Mouse (Mus musculus): ENCODE results near the gene Dbt.

Dbt gene

GRCm38 (mm10) chr3:116542070-116542469 lies 29.2 kb downstream of the Dbt start:
- no peak for DNase-seq (ENCODE audit: low spot score in 2 of 2)

DNA sequence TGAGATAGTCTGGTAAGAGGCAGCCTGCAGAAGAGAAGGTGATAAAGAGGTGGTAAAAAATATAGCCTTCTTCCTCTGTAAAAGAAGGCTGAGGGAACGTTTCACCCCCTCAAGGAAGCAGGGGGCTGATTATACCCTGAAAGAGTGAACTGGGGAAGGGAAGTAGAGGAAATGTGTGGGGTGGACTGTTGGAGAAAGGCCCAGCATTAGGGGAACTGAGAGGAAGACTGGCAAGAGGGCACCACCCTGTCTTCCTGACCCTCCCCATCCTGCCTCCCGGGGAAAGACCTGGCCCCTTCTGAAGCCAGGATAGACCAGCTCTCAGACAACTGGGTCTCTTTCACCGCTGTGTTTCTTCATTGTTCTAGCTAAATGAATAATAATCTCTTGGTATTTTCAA lies 29.7 kb downstream of the Dbt start:
- no peak for DNase-seq (ENCODE audit: low spot score in 2 of 2)

DNA sequence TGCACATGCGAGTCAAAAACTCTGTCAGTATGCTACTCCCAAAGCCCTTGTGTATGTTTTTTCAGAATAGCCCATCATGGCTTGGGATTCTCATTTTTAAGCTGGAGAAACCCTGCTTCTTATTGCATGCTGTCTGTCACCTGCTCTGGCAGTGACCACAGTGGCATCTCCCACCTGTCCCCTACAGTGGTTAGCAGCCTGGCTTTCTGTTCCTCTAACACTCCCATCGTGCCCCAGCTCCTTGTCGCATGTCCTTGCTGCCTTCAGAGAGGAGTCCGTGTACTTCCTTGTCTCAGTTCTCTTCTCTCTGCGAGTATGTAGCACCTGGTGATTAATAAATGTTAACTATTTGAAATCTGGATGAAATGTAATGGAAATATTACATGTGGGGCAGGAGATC lies 34.6 kb downstream of the Dbt start:
- no peak for DNase-seq (ENCODE audit: low spot score in 2 of 2)

DNA sequence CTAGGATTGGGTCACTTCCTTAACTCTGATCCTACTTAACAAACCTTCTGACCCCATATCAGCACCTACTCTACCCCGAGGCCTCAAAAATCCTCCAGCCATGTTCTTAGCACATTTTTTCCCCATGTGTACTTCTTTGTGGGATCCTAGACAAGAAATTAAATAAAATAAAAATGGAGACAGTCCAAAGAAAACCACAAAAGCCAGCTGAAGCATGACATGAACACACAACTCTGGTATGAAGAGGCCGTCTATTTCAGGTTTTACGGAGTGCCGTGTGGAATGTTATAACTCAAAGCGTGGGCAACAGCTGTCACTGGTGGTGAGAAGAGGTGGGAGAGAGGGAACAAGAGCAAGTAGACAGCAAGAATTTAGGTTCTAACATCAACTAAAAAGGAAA lies 38.5 kb downstream of the Dbt start:
- DNase-seq (ENCODE audit: low spot score in 2 of 2) = no peak

DNA sequence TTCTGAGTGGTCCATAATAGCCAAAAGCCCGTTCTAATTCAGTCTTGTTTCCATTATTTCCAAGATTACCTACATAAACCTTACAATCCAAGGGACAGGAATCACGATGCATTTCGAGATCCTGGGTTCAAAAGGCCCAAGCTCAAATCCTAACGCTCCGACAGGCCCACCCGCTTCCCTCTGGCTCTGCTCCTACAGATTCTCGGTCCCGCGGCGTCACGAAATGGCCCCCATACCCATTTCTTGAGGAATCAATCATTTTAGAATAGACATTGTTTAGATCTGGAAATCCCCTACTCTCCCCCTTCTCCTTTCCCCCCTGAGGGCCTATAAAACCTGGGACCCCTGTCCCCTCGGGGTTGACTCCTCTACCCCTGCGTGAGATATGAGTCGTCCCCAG lies 48.4 kb downstream of the Dbt start:
- DNase-seq (ENCODE audit: low spot score in 2 of 2) = peak in 1 of 2 experiments; percentile 23

DNA sequence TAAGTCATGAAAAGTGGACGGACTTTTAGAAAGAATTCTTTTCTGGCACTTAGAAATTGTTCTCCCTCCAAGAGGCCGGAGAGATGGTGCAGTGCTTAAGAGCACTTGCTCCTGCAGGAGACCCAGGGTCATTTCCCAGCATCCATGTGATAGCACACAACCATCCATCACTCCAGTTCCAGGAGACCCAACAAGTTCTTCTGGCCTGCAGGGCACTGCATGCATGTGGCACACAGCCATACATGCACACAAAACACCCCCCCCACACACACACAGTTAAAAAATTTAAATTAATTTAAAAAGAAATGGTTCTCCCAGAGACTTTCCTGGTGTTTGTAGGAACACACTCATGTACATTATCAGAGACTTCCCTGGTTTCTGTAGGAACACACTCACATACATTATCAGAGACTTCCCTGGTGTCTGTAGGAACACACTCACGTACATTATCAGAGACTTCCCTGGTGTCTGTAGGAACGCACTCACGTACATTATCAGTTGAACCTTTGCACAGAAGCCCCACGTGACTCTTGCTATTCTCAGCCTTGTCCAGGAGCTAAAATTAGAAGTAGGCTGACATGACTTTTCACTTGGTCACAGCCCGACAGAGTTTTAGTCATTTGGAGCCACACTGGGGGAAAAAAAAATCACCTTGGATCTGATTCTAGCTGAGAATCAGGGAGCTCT lies 49.7 kb downstream of the Dbt start, which contains the start of gene Lrrc39:
Gene Lrrc39, plus strand, starts transcription at position 566 of the 687 bp plus-strand sequence.
- DNase-seq (ENCODE audit: low spot score in 2 of 2) = no peak

- DNase-seq (ENCODE audit: low spot score in 2 of 2) = no peak
Measured at GRCm38 (mm10) chr3:116563095-116563492, 50.2 kb downstream of the Dbt start.

DNA sequence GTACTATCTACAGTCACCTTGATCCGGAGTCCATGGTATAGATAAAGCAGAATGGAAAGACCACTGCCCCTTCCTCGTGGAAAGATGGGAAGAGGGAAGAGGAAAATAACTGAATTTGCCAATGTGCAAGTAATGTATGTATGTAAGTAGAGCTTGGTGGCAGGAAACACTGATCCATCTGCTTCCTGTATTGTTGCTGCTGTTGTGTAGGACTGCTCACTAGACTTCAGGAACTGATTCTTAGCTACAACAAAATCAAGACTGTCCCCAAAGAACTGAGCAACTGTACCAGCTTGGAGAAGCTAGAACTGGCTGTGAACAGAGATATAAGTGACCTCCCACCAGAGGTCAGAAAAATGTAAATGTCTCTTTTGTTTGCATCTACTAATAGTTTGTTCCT lies 57.8 kb downstream of the Dbt start:
- DNase-seq (ENCODE audit: low spot score in 2 of 2) = no peak

GRCm38 (mm10) chr3:116577286-116577685 lies 64.4 kb downstream of the Dbt start:
- no peak for DNase-seq (ENCODE audit: low spot score in 2 of 2)

DNA sequence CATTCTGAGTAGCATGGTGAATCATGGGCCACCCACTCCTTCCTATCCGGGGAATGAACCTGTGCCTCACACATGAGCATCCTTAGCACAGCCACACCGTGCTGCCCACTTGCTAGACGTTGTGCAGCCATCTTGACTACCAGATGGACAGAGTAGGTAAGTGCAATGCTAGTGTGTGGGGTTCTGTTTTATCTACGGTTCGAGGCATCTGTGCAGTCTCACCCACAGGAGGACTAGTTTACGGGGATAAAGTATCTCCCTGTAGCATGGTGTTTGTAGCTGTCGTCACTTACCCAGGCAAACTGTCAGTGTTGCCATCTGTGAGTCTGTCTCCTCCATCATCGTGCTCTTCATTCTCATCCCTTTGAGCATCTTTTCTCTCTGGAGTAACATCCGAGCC lies 69.3 kb downstream of the Dbt start:
- DNase-seq (ENCODE audit: low spot score in 2 of 2) = no peak

- DNase-seq (ENCODE audit: low spot score in 2 of 2) = peak in 1 of 2 experiments; percentile 33
Measured at GRCm38 (mm10) chr3:116594076-116594727, 81.3 kb downstream of the Dbt start.

DNA sequence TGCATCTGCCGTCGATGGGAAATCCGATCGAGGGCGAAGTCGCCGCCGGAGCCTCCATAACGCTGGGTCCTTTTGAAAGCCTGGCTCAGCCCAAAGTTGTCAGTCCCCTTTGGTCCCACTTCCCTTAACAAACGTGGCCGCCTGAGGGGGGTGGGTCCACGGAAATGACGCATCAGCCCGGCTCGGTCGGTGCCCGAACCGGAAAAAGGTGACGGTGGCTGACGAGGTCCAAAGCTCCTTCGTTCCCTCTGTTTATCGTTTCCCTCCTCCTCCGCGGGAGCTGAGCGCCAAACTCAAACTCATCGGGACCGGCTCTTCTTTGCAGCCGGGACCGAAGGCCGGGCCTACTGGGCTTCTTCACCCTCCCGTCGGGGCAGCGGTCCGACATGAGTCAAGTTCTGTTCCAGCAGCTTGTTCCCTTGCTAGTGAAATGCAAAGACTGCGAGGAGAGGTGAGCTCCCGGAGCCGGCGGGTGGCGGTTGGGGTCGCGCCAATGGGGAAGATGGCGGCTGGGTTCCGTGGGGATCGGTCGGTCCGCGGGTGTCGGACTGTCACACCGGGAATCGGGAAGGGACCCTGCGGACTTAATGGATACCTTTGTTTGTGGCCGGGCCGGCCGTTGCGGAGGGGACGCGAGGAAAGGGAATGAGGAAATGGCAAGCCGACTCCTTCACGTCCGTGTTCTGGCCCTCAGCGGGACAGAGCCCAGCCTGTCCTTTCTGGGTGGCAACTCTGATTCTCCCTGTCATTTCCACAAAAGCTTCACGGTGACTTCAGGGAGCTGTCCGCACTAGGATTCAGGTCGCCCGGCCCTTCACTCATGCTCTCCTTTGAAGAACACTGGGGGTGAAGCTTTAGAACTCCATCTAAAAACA lies 82.1 kb downstream of the Dbt start, which contains the start of gene Sass6:
Gene Sass6, plus strand, starts transcription at position 255 of the 875 bp plus-strand sequence.
- peak; percentile 96 to 97 for DNase-seq (ENCODE audit: low spot score in 2 of 2)

DNA sequence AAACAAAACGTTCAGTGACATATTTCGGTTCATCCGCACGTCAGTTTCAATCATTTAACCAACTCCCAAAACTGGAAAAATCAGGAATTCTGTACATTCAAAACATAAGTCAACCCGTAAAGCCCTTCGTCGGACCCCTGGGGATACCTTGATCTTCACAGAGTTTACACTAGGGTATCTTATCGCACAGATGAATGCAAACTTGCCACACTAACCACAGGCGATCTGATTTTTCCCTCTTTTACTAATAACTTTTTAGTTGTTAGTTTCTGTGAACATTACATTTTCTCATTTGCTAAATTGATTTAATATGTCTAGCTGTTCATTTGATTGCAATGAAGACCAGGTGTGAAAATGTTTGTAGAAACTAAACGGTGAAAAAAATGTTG lies 82.7 kb downstream of the Dbt start:
- no peak for DNase-seq (ENCODE audit: low spot score in 2 of 2)

Measured in thymus, postnatal 10 days (tissue).